In genomic region chr6:15163508-15164053, GRCm38 (mm10) we compare ENCODE assay signal across 10 mouse cellular contexts.
DNase-seq lines count a peak whose midpoint lies in the region; ATAC-seq and TF ChIP-seq lines count a peak whose summit lies in the region.
"Had no signal": no experiment of that assay in that cellular context is flagged by ENCODE, and none has a peak within 500 bp of the region (broad histone marks: within the 10 kb centered on the region; RNA-seq: fewer than 3 reads in every experiment).

No protein-coding gene starts in this region.

- CTCF ChIA-PET in Patski (lab: Charles Lee): interaction anchor here (0.7 kb wide), 1 partner anchor 39 kb away, joined by 3 read pairs; no protein-coding TSS in a partner anchor

- H3K4me1 ChIP-seq in lung, embryonic 14.5 days (ENCODE audit: insufficient read depth): no peaks in the 10 kb centered on the region
- no peaks in the 10 kb centered on the region for H3K4me1 ChIP-seq in thymus, adult 2 months (replicated peaks; ENCODE audit: control insufficient read depth, insufficient read depth, low read length)
- H3K4me1 ChIP-seq: megakaryocyte, embryonic 14.5 days had no signal

- no peak overlapping the region for H3K9ac ChIP-seq in lung, embryonic 14.5 days

- no peak overlapping the region for H3K4me2 ChIP-seq in lung, embryonic 14.5 days

- H3K9me3 ChIP-seq in lung, embryonic 14.5 days (ENCODE audit: low read depth, low read length): no peaks in the 10 kb centered on the region
- H3K9me3 ChIP-seq: megakaryocyte, embryonic 14.5 days had no signal

- ATAC-seq in frontal cortex, adult (ENCODE audit: low TSS enrichment): 0 out of 2 replicates have a peak, but pooled peaks have one; percentile 52
- ATAC-seq in lung, embryonic 14.5 days (ENCODE audit: insufficient read depth): no peak
- no peak for ATAC-seq in Patski
- peak; percentile 69 to 73; a peak in 3 of 4 replicates for ATAC-seq in hematopoietic stem cell, adult 5-6 weeks (replicated peaks in 1 of 2; ENCODE audit: insufficient read depth in 1 of 2, low FRiP score in 2 of 2, low TSS enrichment in 1 of 2, low read depth in 1 of 2, poor library complexity in 2 of 2, severe bottlenecking in 2 of 2)

- H3K4me3 ChIP-seq in lung, embryonic 14.5 days (ENCODE audit: low read depth, low read length): no peak overlapping the region
- H3K4me3 ChIP-seq in thymus, adult 2 months (ENCODE audit: control insufficient read depth, insufficient read depth, low read length): no peak overlapping the region
- H3K4me3 ChIP-seq: megakaryocyte, embryonic 14.5 days had no signal

- in situ Hi-C loops in Patski (cut with MboI; ENCODE audit: low pct_unique_long_range_greater_than_20kb): no loop called here

- H3K27me3 ChIP-seq in lung, embryonic 14.5 days (ENCODE audit: insufficient read depth, low read length): no peaks in the 10 kb centered on the region
- H3K27me3 ChIP-seq in Patski: no peaks in the 10 kb centered on the region
- no peaks in the 10 kb centered on the region for H3K27me3 ChIP-seq in thymus, adult 2 months (ENCODE audit: control insufficient read depth, insufficient read depth, low read length)
- H3K27me3 ChIP-seq: megakaryocyte, embryonic 14.5 days had no signal

- POLR2A ChIA-PET in Patski (lab: Charles Lee): interaction anchor here (0.7 kb wide), 1 partner anchor 250 kb away, joined by 3 read pairs; no protein-coding TSS in a partner anchor

- no peak overlapping the region for H3K27ac ChIP-seq in lung, embryonic 14.5 days (ENCODE audit: low read depth)
- H3K27ac ChIP-seq in thymus, adult 2 months (ENCODE audit: control insufficient read depth, insufficient read depth, low read length): no peak overlapping the region

- no peak for DNase-seq in frontal cortex, postnatal 25 days (ENCODE audit: low spot score in 2 of 2)
- DNase-seq in lung, embryonic 14.5 days: peak; percentile 53
- no peak for DNase-seq in lung, postnatal 4 days
- DNase-seq in Patski (ENCODE audit: low read depth, low spot score): no peak
- no peak for DNase-seq in thymus, adult 2 months
- no peak for DNase-seq in gastrocnemius, postnatal 25 days
- DNase-seq: cerebellum, adult 9-10 months had no signal

- 75% methylated on average over 2 of the region's 2 CpGs for WGBS in lung, embryonic 14.5 days
- 86% methylated on average over 2 of the region's 2 CpGs for WGBS in thymus, adult 2 months

- peak; percentile 53 for TF ChIP-seq CTCF in lung, embryonic 14.5 days (IDR thresholded peaks at IDR 0.05; ENCODE audit: low read depth)
- TF ChIP-seq CTCF in Patski (IDR thresholded peaks at IDR 0.05): peak; percentile 40
- no peak for TF ChIP-seq CTCF in thymus, adult 2 months (IDR thresholded peaks at IDR 0.05; ENCODE audit: borderline replicate concordance, control insufficient read depth, extremely low read depth, insufficient read depth, low read length, poor library complexity)

- TF ChIP-seq POLR2A in thymus, adult 2 months (IDR thresholded peaks at IDR 0.05; ENCODE audit: control insufficient read depth, extremely low read depth, insufficient read depth, low read length, poor library complexity): no peak

- H3K36me3 ChIP-seq in lung, embryonic 14.5 days (ENCODE audit: insufficient read depth): peaks cover 4% of the 10 kb centered on the region; the same call in 1 of the 2 replicates
- no peaks in the 10 kb centered on the region for H3K36me3 ChIP-seq in thymus, adult 2 months (ENCODE audit: control insufficient read depth, insufficient read depth, low read length)

Comparison
In these comparisons a context has a peak if more than half of its experiments do, and no peak if none do; other contexts are left out.
1. ATAC-seq: peak in frontal cortex, adult (single experiment) and hematopoietic stem cell, adult 5-6 weeks (2 of 2); none in lung, embryonic 14.5 days (single experiment) and Patski (single experiment).